Mouse (Mus musculus) retina, postnatal 1 day (tissue): ENCODE measurements at regions not wholly inside any gene's neighbourhood (a gene's known extent, or its start where the extent isn't known, plus 50 kb on each side); places are given as distances from the start of the nearest gene placed in this dataset.

Source experiments
- DNase-seq: peaks from one replicate; pipeline ENCODE4 v3.0.0-alpha.2; 2012

GRCm38 (mm10) chr2:68799993-68800740 is 61.1 kb upstream of the Cers6 start:
- DNase-seq: no peak

- DNase-seq: no peak
These were observed 57.1 kb upstream of the Cers6 start for GRCm38 (mm10) chr2:68804117-68804516.

- DNase-seq: peak; percentile 47
These were observed 55.4 kb upstream of the Cers6 start for GRCm38 (mm10) chr2:68805866-68806265.

GRCm38 (mm10) chr2:68806311-68806895 is 54.8 kb upstream of the Cers6 start:
- DNase-seq: peak; percentile 75
